Mouse (Mus musculus) kidney, postnatal 0 days (tissue): ENCODE measurements at regions not wholly inside any gene's neighbourhood (a gene's known extent, or its start where the extent isn't known, plus 50 kb on each side); places are given as distances from the start of the nearest gene placed in this dataset.
A peak's percentile ranks its signal among the peaks of the same experiment; 100 is the strongest.

Experiments
- ATAC-seq: fragments of 200-750 bp; cut with Nextera tagmentation; replicated peaks from 2 replicates; pipeline ENCODE4 v1.8.0; 2017; ENCODE audit warnings: low read depth, moderate number of reproducible peaks, moderate TSS enrichment, moderate library complexity; ENCODE audit not compliant: low FRiP score
- DNase-seq: peaks from one replicate; pipeline ENCODE4 v3.0.0-alpha.2; 2016; ENCODE audit warnings: low spot score
- H3K27ac ChIP-seq: fragments of 300-500 bp; sonication (generic); 2 replicates; pipeline ENCODE4 v1.5.1; 2014; ENCODE audit warnings: mild to moderate bottlenecking
- H3K27me3 ChIP-seq: fragments of 300-500 bp; sonication (generic); 2 replicates; pipeline ENCODE4 v1.6.1; 2014; ENCODE audit warnings: low read length, mixed read lengths; ENCODE audit not compliant: insufficient read depth
- H3K36me3 ChIP-seq: fragments of 300-500 bp; sonication (generic); 2 replicates; pipeline ENCODE4 v1.6.1; 2014; ENCODE audit warnings: low read length, mixed read lengths; ENCODE audit not compliant: insufficient read depth
- H3K4me1 ChIP-seq: fragments of 300-500 bp; sonication (generic); replicated peaks from 2 replicates; pipeline ENCODE4 v1.6.1; 2014; ENCODE audit warnings: antibody characterized with exemption, low read length, mixed read lengths; ENCODE audit not compliant: insufficient read depth
- H3K4me2 ChIP-seq: fragments of 300-500 bp; sonication (generic); 2 replicates; pipeline ENCODE4 v1.6.1; 2014; ENCODE audit warnings: mild to moderate bottlenecking, low read length, moderate library complexity, mixed read lengths
- H3K4me3 ChIP-seq: fragments of 300-500 bp; sonication (generic); replicated peaks from 2 replicates; pipeline ENCODE4 v1.5.1; 2014; ENCODE audit warnings: low read depth, low read length
- H3K9ac ChIP-seq: fragments of 300-500 bp; sonication (generic); 2 replicates; pipeline ENCODE4 v1.6.1; 2014; ENCODE audit warnings: low read depth, low read length
- H3K9me3 ChIP-seq: fragments of 300-500 bp; sonication (generic); replicated peaks from 2 replicates; pipeline ENCODE4 v1.6.1; 2016; ENCODE audit warnings: low read length, inconsistent platforms, mixed read lengths
- CTCF ChIP-seq: IDR thresholded peaks from 2 replicates; pipeline ENCODE4 v1.5.1; 2016; ENCODE audit warnings: antibody characterized with exemption, low read depth, mild to moderate bottlenecking, moderate library complexity
- WGBS: fragments of 180-500 bp; shearing (Covaris S2); extraction: QIAGEN DNeasy Blood & Tissue Kit; methylation state at CpG from one replicate; pipeline ENCODE4 v1.1.7; 2014; 5-methylcytosine and 5-hydroxymethylcytosine counted together

DNA sequence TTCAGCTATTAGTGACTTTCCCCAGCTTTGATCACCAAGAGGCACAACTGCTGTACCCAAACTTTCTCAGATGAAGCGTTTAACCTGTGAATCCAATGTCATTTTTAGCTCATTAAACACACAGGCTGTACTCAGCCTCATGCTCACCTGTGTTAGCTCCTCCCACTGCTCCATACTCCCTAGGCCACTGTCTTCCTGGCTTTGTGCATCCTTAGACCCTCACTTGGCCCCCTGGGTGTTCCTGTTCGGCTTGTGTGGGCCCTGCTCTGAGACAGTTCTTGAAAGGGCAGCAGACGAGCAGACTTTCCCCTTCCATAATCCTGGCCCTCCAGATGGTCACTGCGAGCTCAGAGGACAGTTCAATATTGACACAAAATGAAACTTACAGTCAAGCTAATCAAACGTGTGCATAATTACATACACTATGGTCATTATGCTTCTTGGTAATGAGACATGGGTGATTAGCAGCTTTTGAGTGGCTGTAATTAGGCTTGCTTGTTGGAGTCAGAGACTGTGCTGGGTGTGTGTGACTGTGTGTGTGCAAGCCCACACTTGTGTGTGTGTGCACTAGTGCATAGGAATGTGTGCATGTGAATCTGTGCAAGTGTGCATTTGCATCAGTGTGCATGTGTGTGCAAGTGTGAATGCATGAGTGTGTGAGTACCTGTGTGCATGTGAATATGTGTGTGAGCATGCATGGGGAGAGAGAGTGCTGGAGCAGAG lies 50.6 kb upstream of the Gm10220 start:
- Histone ChIP-seq H3K27ac (no peak overlapping the region), H3K4me1 (no peaks in the 10 kb centered on the region), H3K9ac (no peak overlapping the region), H3K4me2 (no peak overlapping the region), H3K9me3 (no peaks in the 10 kb centered on the region), H3K27me3 (no peaks in the 10 kb centered on the region), H3K4me3 (no peak overlapping the region), H3K36me3 (no peaks in the 10 kb centered on the region)
- no peak for TF ChIP-seq CTCF
- ATAC-seq (no peak), DNase-seq (no peak)
- WGBS: 70% methylated on average over 5 of the region's 5 CpGs

DNA sequence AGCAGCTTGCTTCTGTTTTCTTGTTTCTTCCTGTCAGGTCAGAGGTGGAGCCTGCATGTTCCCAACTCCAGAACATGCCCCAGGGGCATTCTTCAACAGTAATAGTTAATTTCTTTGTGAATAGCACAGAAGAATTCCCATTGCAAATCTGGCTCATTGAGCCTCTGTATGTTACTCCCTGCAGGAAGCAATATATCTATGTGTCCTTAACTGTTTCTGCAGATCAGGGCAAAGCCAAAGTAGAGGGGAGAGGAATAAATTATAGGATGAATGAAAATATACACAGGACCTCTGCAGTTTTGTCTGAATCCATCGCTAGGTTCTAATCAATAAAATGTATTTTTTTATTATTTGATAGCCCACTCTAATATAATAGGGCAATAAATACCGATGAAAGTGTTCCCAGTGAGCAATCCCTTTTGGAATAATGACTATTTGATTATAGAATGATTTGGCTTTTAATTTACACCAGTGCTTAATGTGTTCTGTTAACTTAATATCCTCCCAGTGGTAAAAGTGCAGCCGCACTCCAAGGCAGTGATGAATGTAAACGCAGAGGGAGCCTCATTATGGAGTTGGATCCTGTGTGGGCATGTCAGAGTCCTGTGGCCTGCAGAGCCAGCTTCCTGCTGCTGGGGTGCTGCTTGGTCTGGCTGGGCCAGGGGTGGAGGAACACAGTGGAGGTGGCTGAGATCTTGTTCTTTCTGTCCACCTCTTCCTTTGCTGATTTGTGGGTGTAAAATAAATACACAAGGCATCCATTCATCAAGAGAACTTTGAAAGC lies 49.7 kb upstream of the Gm10220 start:
- H3K9me3 ChIP-seq: no peaks in the 10 kb centered on the region
- DNase-seq: peak; percentile 2
- no peak overlapping the region for H3K4me3 ChIP-seq
- no peaks in the 10 kb centered on the region for H3K4me1 ChIP-seq
- TF ChIP-seq CTCF: no peak
- no peak overlapping the region for H3K4me2 ChIP-seq
- no peaks in the 10 kb centered on the region for H3K27me3 ChIP-seq
- no peak overlapping the region for H3K27ac ChIP-seq
- no peak overlapping the region for H3K9ac ChIP-seq
- WGBS: 51% methylated on average over 4 of the region's 4 CpGs
- no peak for ATAC-seq
- H3K36me3 ChIP-seq: no peaks in the 10 kb centered on the region
